Mouse (Mus musculus): ENCODE results near the gene Nova1. TPM values are rescaled to one million over a fixed set of nuclear protein-coding genes. Genes with fewer than 3 reads are reported as not detected.

Nova1 gene
- total and polyA plus RNA-seq, 3 experiments = not detected

DNA sequence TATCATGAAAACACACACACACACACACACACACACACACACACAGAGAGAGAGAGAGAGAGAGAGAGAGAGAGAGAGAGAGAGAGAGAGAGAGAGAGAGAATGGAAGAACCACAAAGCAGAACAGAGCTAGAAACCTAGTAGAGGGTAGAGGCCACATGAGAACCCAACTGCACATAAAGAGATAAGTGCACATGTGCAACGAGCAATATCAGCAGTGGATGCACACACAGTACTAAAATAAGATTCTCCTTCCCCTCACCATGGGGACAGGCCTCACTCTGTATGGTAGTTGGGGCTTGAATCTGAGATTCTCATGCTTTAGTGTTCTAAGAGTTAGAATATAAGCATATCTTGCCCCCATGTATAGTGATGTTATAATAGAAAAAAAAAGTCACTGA lies 86.8 kb downstream of the Nova1 start:
- no peak overlapping the region for H3K27ac ChIP-seq (ENCODE audit: insufficient read depth, low read depth)
- no peak for DNase-seq (ENCODE audit: extremely low read depth)
- TF ChIP-seq MEF2A (IDR thresholded peaks at IDR 0.05; ENCODE audit: borderline replicate concordance, low read depth, low read length) (no peak), ZMIZ1 (IDR thresholded peaks at IDR 0.05; ENCODE audit: low read depth, low read length) (no peak), EP300 (IDR thresholded peaks at IDR 0.05; ENCODE audit: low read length) (no peak), POLR2AphosphoS2 (IDR thresholded peaks at IDR 0.05; ENCODE audit: low read depth, low read length) (no peak), CTCF (conservative IDR thresholded peaks at IDR 0.05 in 1 of 2, IDR thresholded peaks at IDR 0.05 in 1 of 2; ENCODE audit: low read depth in 2 of 2, low read length in 2 of 2) (no peak), TBP (conservative IDR thresholded peaks at IDR 0.05; ENCODE audit: low read depth, low read length) (no peak), GABPA (IDR thresholded peaks at IDR 0.05; ENCODE audit: insufficient replicate concordance, low read depth, low read length) (no peak), USF1 (IDR thresholded peaks at IDR 0.05; ENCODE audit: low read depth, low read length) (no peak), CHD1 (IDR thresholded peaks at IDR 0.05; ENCODE audit: low read depth, low read length) (no peak), POLR2A (IDR thresholded peaks at IDR 0.05; ENCODE audit: low read depth, low read length) (no peak), MAZ (IDR thresholded peaks at IDR 0.05; ENCODE audit: low read depth, low read length) (no peak)
- H3K4me1 ChIP-seq (ENCODE audit: control insufficient read depth in 1 of 2, insufficient read depth in 2 of 2) = no peaks in the 10 kb centered on the region
- no peaks in the 10 kb centered on the region for H3K27me3 ChIP-seq (replicated peaks)
- H3K4me3 ChIP-seq (replicated peaks in 1 of 3; ENCODE audit: low read depth in 2 of 3, low read length in 2 of 3, poor library complexity in 1 of 3) = no peak overlapping the region
- no peak overlapping the region for H3K4me2 ChIP-seq (ENCODE audit: insufficient read depth, low read depth, poor library complexity, severe bottlenecking)
- H3K9ac ChIP-seq (ENCODE audit: insufficient read depth, low read depth) = no peak overlapping the region
- H3K36me3 ChIP-seq (replicated peaks in 1 of 2; ENCODE audit: control insufficient read depth in 1 of 2, insufficient read depth in 1 of 2, low read length in 1 of 2) = no peaks in the 10 kb centered on the region
- no peaks in the 10 kb centered on the region for H3K9me3 ChIP-seq (replicated peaks; ENCODE audit: low read length)
- no peaks in the 10 kb centered on the region for H3K79me2 ChIP-seq (replicated peaks; ENCODE audit: control insufficient read depth, extremely low read depth, insufficient read depth, poor library complexity, severe bottlenecking)
- dilution Hi-C loops (cut with MboI; ENCODE audit: extremely low pct_ligation_motif_present, extremely low pct_unique_long_range_greater_than_20kb, low sequenced_read_pairs) (no loop called here), in situ Hi-C loops (cut with MboI; ENCODE audit: low pct_ligation_motif_present, low pct_unique_long_range_greater_than_20kb, low sequenced_read_pairs) (no loop called here)

DNA sequence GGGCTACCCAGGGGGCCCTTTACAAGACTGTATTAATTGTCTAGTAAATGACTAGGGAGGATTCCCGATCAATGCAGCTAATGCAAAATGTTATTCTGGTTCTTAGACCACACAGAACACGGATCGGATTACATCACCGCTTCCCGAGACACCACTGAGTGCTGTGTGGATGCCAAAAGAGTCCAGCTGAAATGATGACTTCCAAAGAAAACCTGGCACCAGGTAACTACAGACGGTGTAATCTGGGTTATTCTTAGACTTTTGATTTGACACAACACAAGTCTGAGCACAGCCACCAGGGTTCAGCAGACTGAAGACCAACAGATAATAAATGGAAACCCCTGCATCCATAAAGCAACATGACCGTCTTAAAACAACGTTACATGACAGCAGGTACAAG lies 96.8 kb downstream of the Nova1 start:
- Histone ChIP-seq H3K4me2 (ENCODE audit: insufficient read depth, low read depth, poor library complexity, severe bottlenecking) (no peak overlapping the region), H3K4me3 (replicated peaks in 1 of 3; ENCODE audit: low read depth in 2 of 3, low read length in 2 of 3, poor library complexity in 1 of 3) (no peak overlapping the region), H3K27ac (ENCODE audit: insufficient read depth, low read depth) (no peak overlapping the region), H3K9ac (ENCODE audit: insufficient read depth, low read depth) (no peak overlapping the region), H3K36me3 (replicated peaks in 1 of 2; ENCODE audit: control insufficient read depth in 1 of 2, insufficient read depth in 1 of 2, low read length in 1 of 2) (no peaks in the 10 kb centered on the region), H3K79me2 (replicated peaks; ENCODE audit: control insufficient read depth, extremely low read depth, insufficient read depth, poor library complexity, severe bottlenecking) (no peaks in the 10 kb centered on the region), H3K4me1 (ENCODE audit: control insufficient read depth in 1 of 2, insufficient read depth in 2 of 2) (no peaks in the 10 kb centered on the region), H3K27me3 (replicated peaks) (no peaks in the 10 kb centered on the region), H3K9me3 (replicated peaks; ENCODE audit: low read length) (no peaks in the 10 kb centered on the region)
- dilution Hi-C loops (cut with MboI; ENCODE audit: extremely low pct_ligation_motif_present, extremely low pct_unique_long_range_greater_than_20kb, low sequenced_read_pairs) = no loop called here
- TF ChIP-seq IRF4 (IDR thresholded peaks at IDR 0.05; ENCODE audit: low read depth, low read length) = no peak
- no peak for TF ChIP-seq MAFK (IDR thresholded peaks at IDR 0.05; ENCODE audit: insufficient replicate concordance, low read length)
- TF ChIP-seq POLR2A (IDR thresholded peaks at IDR 0.05; ENCODE audit: low read depth, low read length) = no peak
- no peak for TF ChIP-seq UBTF (IDR thresholded peaks at IDR 0.05; ENCODE audit: low read depth, low read length)
- TF ChIP-seq MYC (IDR thresholded peaks at IDR 0.05; ENCODE audit: low read depth, low read length) = no peak
- TF ChIP-seq CHD1 (IDR thresholded peaks at IDR 0.05; ENCODE audit: low read depth, low read length) = no peak
- TF ChIP-seq GABPA (IDR thresholded peaks at IDR 0.05; ENCODE audit: insufficient replicate concordance, low read depth, low read length) = no peak
- TF ChIP-seq BHLHE40 (IDR thresholded peaks at IDR 0.05; ENCODE audit: low read depth, low read length) = no peak
- TF ChIP-seq TCF12 (IDR thresholded peaks at IDR 0.05; ENCODE audit: low read depth, low read length) = no peak
- in situ Hi-C loops (cut with MboI; ENCODE audit: low pct_ligation_motif_present, low pct_unique_long_range_greater_than_20kb, low sequenced_read_pairs) = no loop called here
- DNase-seq (ENCODE audit: extremely low read depth) = no peak
